Mouse (Mus musculus): ENCODE measurements at regions not wholly inside any gene's neighbourhood (a gene's known extent, or its start where the extent isn't known, plus 50 kb on each side); places are given as distances from the start of the nearest gene placed in this dataset.

GRCm38 (mm10) chr11:65638211-65638610 lies 149.9 kb downstream of the Map2k4 start:
- no peaks in the 10 kb centered on the region for H3K4me1 ChIP-seq (ENCODE audit: control insufficient read depth, insufficient read depth, low read length)
- 17% methylated on average over 2 of the region's 2 CpGs for WGBS
- no peak overlapping the region for H3K4me3 ChIP-seq (replicated peaks; ENCODE audit: insufficient read depth, low read depth, low read length)
- no peaks in the 10 kb centered on the region for H3K27me3 ChIP-seq (ENCODE audit: control insufficient read depth, insufficient read depth, low read length)
- H3K27ac ChIP-seq (ENCODE audit: insufficient read depth, low read length) = no peak overlapping the region
- no peak for DNase-seq
- TF ChIP-seq POLR2A (IDR thresholded peaks at IDR 0.05; ENCODE audit: borderline replicate concordance, insufficient read depth, low read length) (no peak), CTCF (IDR thresholded peaks at IDR 0.05; ENCODE audit: borderline replicate concordance, insufficient read depth, low read depth, low read length) (no peak)

DNA sequence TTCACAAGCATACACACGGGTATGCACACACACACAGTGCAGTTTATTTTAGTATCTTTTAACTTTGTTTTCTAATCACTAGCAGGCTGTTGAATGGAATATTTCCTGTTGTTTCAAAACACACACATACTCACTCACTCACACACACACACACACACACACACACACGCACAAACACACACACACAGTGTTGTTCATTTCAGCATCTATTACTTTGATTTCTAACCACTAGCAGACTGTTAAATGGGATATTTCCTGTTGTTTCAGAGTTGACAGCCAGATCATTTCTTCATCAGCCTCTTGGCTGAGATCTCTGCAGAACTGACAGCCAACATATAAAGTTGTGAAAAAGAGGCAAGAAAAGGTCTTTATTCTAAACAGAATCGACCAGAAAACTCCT lies 150.9 kb downstream of the Map2k4 start:
- no peak overlapping the region for H3K4me3 ChIP-seq (replicated peaks; ENCODE audit: insufficient read depth, low read depth, low read length)
- 78% methylated on average over 3 of the region's 3 CpGs for WGBS
- no peak overlapping the region for H3K27ac ChIP-seq (ENCODE audit: insufficient read depth, low read length)
- no peaks in the 10 kb centered on the region for H3K27me3 ChIP-seq (ENCODE audit: control insufficient read depth, insufficient read depth, low read length)
- no peaks in the 10 kb centered on the region for H3K4me1 ChIP-seq (ENCODE audit: control insufficient read depth, insufficient read depth, low read length)
- no peak for DNase-seq
- TF ChIP-seq POLR2A (IDR thresholded peaks at IDR 0.05; ENCODE audit: borderline replicate concordance, insufficient read depth, low read length) (no peak), CTCF (IDR thresholded peaks at IDR 0.05; ENCODE audit: borderline replicate concordance, insufficient read depth, low read depth, low read length) (no peak)

DNA sequence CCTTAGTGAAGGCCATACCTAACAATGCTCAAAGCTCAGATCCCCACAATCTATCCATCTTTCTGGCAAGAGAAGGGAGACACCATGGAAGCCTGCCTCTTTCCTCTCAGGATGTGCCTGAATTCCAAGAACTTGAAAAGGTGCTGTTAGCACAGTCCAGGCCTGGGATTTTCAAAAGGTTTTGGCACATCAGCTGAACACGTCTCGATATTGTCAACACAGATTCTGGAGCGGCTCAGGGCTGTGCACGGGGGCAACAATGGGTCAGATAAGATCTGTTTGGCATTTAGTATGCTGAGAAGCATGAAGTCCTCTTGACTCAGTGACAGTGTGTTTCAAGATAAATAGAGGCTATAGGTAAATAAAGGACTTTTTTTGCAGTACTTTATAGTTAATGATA lies 152.8 kb downstream of the Map2k4 start:
- DNase-seq = no peak
- H3K27ac ChIP-seq (ENCODE audit: insufficient read depth, low read length) = no peak overlapping the region
- no peak for TF ChIP-seq CTCF (IDR thresholded peaks at IDR 0.05; ENCODE audit: borderline replicate concordance, insufficient read depth, low read depth, low read length)
- no peak for TF ChIP-seq POLR2A (IDR thresholded peaks at IDR 0.05; ENCODE audit: borderline replicate concordance, insufficient read depth, low read length)
- H3K4me3 ChIP-seq (replicated peaks; ENCODE audit: insufficient read depth, low read depth, low read length) = no peak overlapping the region
- H3K4me1 ChIP-seq (ENCODE audit: control insufficient read depth, insufficient read depth, low read length) = no peaks in the 10 kb centered on the region
- H3K27me3 ChIP-seq (ENCODE audit: control insufficient read depth, insufficient read depth, low read length) = no peaks in the 10 kb centered on the region
- 84% methylated on average over 4 of the region's 4 CpGs for whole genome bisulfite sequencing

DNA sequence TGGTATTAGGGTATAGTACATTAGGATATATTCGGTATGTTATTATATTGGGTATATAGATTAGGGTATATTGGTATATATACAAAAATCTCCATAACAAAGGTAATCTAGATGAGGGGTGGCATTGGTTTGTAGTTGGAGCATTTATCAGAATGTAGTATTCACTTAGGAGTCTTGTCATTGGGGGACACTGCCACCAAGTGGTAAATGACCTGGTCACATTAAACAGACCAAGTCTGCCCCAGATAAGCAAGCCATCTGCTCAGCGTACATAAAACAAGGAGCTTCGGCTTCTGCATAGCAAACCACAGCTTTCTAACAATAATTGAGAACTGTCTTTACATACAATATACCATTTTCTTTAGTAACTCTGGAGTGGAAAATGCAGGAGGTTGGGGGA lies 156.9 kb downstream of the Map2k4 start:
- Histone ChIP-seq H3K27ac (ENCODE audit: insufficient read depth, low read length) (no peak overlapping the region), H3K4me1 (ENCODE audit: control insufficient read depth, insufficient read depth, low read length) (no peaks in the 10 kb centered on the region), H3K27me3 (ENCODE audit: control insufficient read depth, insufficient read depth, low read length) (no peaks in the 10 kb centered on the region), H3K4me3 (replicated peaks; ENCODE audit: insufficient read depth, low read depth, low read length) (no peak overlapping the region)
- peak; percentile 47 to 49 for DNase-seq
- 31% methylated on average over 3 of the region's 3 CpGs for WGBS
- TF ChIP-seq CTCF (IDR thresholded peaks at IDR 0.05; ENCODE audit: borderline replicate concordance, insufficient read depth, low read depth, low read length) = peak; percentile 66; the same call in 1 of the 2 replicates
- TF ChIP-seq POLR2A (IDR thresholded peaks at IDR 0.05; ENCODE audit: borderline replicate concordance, insufficient read depth, low read length) = no peak

DNA sequence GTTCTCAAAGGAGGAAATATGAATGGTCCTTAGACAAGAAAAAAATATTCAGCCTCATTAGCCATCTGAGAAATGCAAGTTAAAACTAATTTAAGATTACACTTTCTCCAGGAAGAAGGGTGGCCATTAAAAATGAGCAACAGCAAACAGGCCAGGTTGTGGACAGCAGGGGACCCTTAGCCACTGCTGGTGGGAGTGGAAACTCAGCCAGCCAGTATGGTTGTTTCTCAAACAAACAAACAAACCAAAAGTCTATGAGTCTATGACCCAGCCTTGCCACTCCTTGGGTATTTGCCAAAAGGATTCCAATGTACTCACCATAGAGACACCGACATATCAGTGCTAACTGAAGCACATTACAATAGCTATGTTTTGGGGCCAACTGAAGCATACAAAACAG lies 157.7 kb downstream of the Map2k4 start:
- DNase-seq = no peak
- Histone ChIP-seq H3K4me1 (ENCODE audit: control insufficient read depth, insufficient read depth, low read length) (no peaks in the 10 kb centered on the region), H3K27me3 (ENCODE audit: control insufficient read depth, insufficient read depth, low read length) (no peaks in the 10 kb centered on the region), H3K4me3 (replicated peaks; ENCODE audit: insufficient read depth, low read depth, low read length) (no peak overlapping the region), H3K27ac (ENCODE audit: insufficient read depth, low read length) (no peak overlapping the region)
- 85% methylated on average over 1 of the region's 1 CpGs for whole genome bisulfite sequencing
- TF ChIP-seq CTCF (IDR thresholded peaks at IDR 0.05; ENCODE audit: borderline replicate concordance, insufficient read depth, low read depth, low read length) (no peak), POLR2A (IDR thresholded peaks at IDR 0.05; ENCODE audit: borderline replicate concordance, insufficient read depth, low read length) (no peak)

DNA sequence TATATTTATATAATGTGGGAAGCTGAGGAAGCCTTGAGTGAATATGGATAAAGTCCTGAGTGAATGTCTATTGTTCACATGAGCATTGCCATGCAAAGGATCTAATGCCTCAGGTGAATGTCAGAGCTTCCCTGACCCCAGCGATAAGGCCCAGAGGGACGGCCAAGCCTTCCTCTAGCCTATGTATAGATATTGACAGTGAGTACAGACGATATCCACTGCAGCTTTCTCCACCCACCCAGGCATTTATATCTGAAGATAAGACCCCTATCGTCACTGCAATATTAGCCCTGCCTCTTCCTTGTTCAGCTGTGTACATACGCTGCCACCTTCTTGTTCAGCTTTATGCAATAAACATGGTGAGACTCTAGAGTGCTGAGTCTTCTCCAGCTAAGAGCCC lies 158.8 kb downstream of the Map2k4 start:
- TF ChIP-seq POLR2A (IDR thresholded peaks at IDR 0.05; ENCODE audit: borderline replicate concordance, insufficient read depth, low read length) (no peak), CTCF (IDR thresholded peaks at IDR 0.05; ENCODE audit: borderline replicate concordance, insufficient read depth, low read depth, low read length) (no peak)
- WGBS = 92% methylated on average over 5 of the region's 5 CpGs
- Histone ChIP-seq H3K27ac (ENCODE audit: insufficient read depth, low read length) (no peak overlapping the region), H3K4me3 (replicated peaks; ENCODE audit: insufficient read depth, low read depth, low read length) (no peak overlapping the region), H3K4me1 (ENCODE audit: control insufficient read depth, insufficient read depth, low read length) (no peaks in the 10 kb centered on the region), H3K27me3 (ENCODE audit: control insufficient read depth, insufficient read depth, low read length) (no peaks in the 10 kb centered on the region)
- no peak for DNase-seq

DNA sequence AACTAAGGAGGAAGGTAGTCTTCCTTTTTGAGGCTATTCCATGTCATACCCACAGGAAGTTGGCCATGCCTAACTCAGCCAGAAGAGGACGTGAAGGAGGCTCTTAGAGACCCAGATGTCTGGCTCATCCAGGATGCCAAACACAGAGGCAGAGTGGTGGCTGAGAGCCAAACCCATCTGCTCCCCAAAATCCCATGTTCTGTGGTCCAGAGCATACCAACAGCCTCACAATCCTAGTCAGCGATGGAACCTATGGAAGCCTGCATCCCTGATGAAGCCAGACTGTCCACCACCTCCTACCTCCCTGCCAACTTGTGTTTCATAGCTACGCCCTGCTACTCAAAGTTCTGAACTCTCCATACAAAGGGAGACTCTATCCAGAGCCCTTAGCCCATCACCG lies 169.1 kb downstream of the Map2k4 start:
- H3K27me3 ChIP-seq (ENCODE audit: control insufficient read depth, insufficient read depth, low read length) = no peaks in the 10 kb centered on the region
- H3K4me3 ChIP-seq (replicated peaks; ENCODE audit: insufficient read depth, low read depth, low read length) = no peak overlapping the region
- 83% methylated on average over 4 of the region's 4 CpGs for WGBS
- H3K27ac ChIP-seq (ENCODE audit: insufficient read depth, low read length) = no peak overlapping the region
- no peak for DNase-seq
- no peak for TF ChIP-seq POLR2A (IDR thresholded peaks at IDR 0.05; ENCODE audit: borderline replicate concordance, insufficient read depth, low read length)
- H3K4me1 ChIP-seq (ENCODE audit: control insufficient read depth, insufficient read depth, low read length) = no peaks in the 10 kb centered on the region

- no peak for TF ChIP-seq POLR2A (IDR thresholded peaks at IDR 0.05; ENCODE audit: borderline replicate concordance, insufficient read depth, low read length)
- TF ChIP-seq CTCF (IDR thresholded peaks at IDR 0.05; ENCODE audit: borderline replicate concordance, insufficient read depth, low read depth, low read length) = no peak
- no peaks in the 10 kb centered on the region for H3K27me3 ChIP-seq (ENCODE audit: control insufficient read depth, insufficient read depth, low read length)
- DNase-seq = no peak
- no peaks in the 10 kb centered on the region for H3K4me1 ChIP-seq (ENCODE audit: control insufficient read depth, insufficient read depth, low read length)
- WGBS = 95% methylated on average over 3 of the region's 3 CpGs
- no peak overlapping the region for H3K4me3 ChIP-seq (replicated peaks; ENCODE audit: insufficient read depth, low read depth, low read length)
- H3K27ac ChIP-seq (ENCODE audit: insufficient read depth, low read length) = no peak overlapping the region
These were observed 177.6 kb downstream of the Map2k4 start for GRCm38 (mm10) chr11:65610536-65610935.
